9 mouse cellular contexts compared by ENCODE assay signal in the genomic region with DNA sequence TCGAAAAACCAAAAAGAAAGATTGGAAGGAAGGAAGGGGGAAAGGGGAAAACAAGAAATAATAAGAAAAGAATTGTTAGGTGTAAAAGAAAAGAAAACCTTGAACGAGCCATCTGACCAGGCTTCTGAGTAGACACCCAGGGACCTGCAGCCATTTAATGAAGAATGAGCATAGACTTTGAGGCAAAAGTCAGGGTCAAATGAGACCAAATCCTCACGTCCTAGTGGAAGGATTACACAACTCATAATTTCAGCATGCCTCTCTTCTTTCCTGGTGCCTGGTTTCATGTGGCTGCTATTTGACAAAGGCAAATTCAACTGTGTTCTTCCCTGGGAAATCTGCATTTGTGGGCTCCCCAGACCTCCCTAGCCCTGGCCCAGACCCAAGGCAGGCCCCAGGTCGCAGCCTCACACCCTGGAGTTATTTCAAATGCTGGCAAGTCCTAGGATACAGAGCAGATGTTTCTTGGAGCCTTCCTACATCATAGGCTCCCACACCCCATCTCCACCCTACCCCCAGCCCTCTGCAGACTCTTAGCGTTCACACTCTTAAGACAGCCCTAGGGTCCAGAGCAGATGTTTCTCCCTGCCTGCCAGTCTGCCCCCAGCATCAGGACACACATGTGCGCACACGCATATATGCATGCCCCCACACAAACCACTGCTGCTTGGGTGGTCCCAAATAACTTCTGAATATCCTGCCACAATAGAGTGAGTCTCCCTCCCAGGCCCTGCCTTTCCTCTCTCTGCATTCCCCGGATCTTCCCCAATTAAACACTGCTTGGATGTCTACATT. TPM values are rescaled to one million over a fixed set of nuclear protein-coding genes. Genes with fewer than 3 reads are reported as not detected.
DNase-seq lines count a peak whose midpoint lies in the region; ATAC-seq and TF ChIP-seq lines count a peak whose summit lies in the region.
"Had no signal": no experiment of that assay in that cellular context is flagged by ENCODE, and none has a peak within 500 bp of the region (broad histone marks: within the 10 kb centered on the region; RNA-seq: fewer than 3 reads in every experiment).

No protein-coding gene starts in this region.

- WGBS in limb, embryonic 14.5 days = 31% methylated on average over 8 of the region's 8 CpGs

- peaks cover 29% of the 10 kb centered on the region for H3K4me1 ChIP-seq in limb, embryonic 14.5 days (ENCODE audit: control insufficient read depth, insufficient read depth, low read length)

- H3K27me3 ChIP-seq in limb, embryonic 14.5 days (ENCODE audit: control insufficient read depth, insufficient read depth, low read length) = no peaks in the 10 kb centered on the region

- ATAC-seq in limb, embryonic 14.5 days (ENCODE audit: low FRiP score, low read depth) = peak; percentile 59

- peak overlapping the region; percentile 34; the same call in 1 of the 2 replicates for H3K9ac ChIP-seq in limb, embryonic 14.5 days (ENCODE audit: low read depth, low read length, severe bottlenecking)

- no peaks in the 10 kb centered on the region for H3K9me3 ChIP-seq in limb, embryonic 14.5 days (ENCODE audit: control insufficient read depth, low read length)

- DNase-seq in gastrocnemius, postnatal 25 days = peak; percentile 36
- DNase-seq in gastrocnemius, postnatal 10 days = no peak
- peak; percentile 52 for DNase-seq in testis, postnatal 10 days (ENCODE audit: low spot score)
- no peak for DNase-seq in testis, postnatal 14 days (ENCODE audit: low spot score)
- peak; percentile 47 for DNase-seq in limb, embryonic 14.5 days (ENCODE audit: low spot score)
- DNase-seq in thymus, postnatal 36 days = no peak
- no peak for DNase-seq in cerebellum, adult 18-20 months
- DNase-seq in right cerebral cortex, adult 18-20 months = no peak

- H3K4me2 ChIP-seq in limb, embryonic 14.5 days (replicated peaks; ENCODE audit: low read depth, low read length, severe bottlenecking) = peak overlapping the region; percentile 77

- H3K27ac ChIP-seq in limb, embryonic 14.5 days (replicated peaks; ENCODE audit: low read depth, low read length) = 0 out of 2 replicates have a peak overlapping the region, but pooled peaks have one; percentile 30

- H3K4me3 ChIP-seq in limb, embryonic 14.5 days (replicated peaks; ENCODE audit: low read length) = peak overlapping the region; percentile 66

- no peak for TF ChIP-seq POLR2A in limb, embryonic 14.5 days (IDR thresholded peaks at IDR 0.05; ENCODE audit: borderline replicate concordance, extremely low read depth, insufficient read depth, insufficient read length)

- H3K36me3 ChIP-seq in limb, embryonic 14.5 days (ENCODE audit: control insufficient read depth, insufficient read depth, low read length) = no peaks in the 10 kb centered on the region

RNA-seq across cellular contexts. Expression of a gene that starts 2.3 kb away (rescaled TPM):
- 1 to 10 TPM; 1.5 to 1.8 TPM for total RNA-seq in gastrocnemius, postnatal 25 days (2021)
- 1 to 10 TPM; 4.8 to 9.6 TPM for total RNA-seq in gastrocnemius, postnatal 10 days (2021)
- polyA plus RNA-seq in limb, embryonic 14.5 days (2012; rRNA removed) = 24.0 and 37.5 TPM in 2 replicates
- polyA plus RNA-seq in limb, embryonic 14.5 days (2014; fragmentation: Nextera tagmentation; extraction: Ambion mirVana) = 11.2 and 11.4 TPM in 2 replicates

RNA-seq across cellular contexts. Expression of a gene that starts 27.4 kb away (rescaled TPM):
- 1 to 10 TPM; 2.0 to 3.0 TPM for total RNA-seq in gastrocnemius, postnatal 25 days (2021)
- total RNA-seq in gastrocnemius, postnatal 10 days (2021) = 1 to 10 TPM; 4.7 to 6.8 TPM
- 16.0 and 23.0 TPM in 2 replicates for polyA plus RNA-seq in limb, embryonic 14.5 days (2012; rRNA removed)
- 5.0 and 6.2 TPM in 2 replicates for polyA plus RNA-seq in limb, embryonic 14.5 days (2014; fragmentation: Nextera tagmentation; extraction: Ambion mirVana)

RNA-seq across cellular contexts. Expression of a gene that starts 28.4 kb away (rescaled TPM):
- total RNA-seq in gastrocnemius, postnatal 25 days (2021) = not detected
- not detected for total RNA-seq in gastrocnemius, postnatal 10 days (2021)
- polyA plus RNA-seq in limb, embryonic 14.5 days (2012; rRNA removed) = 0.10 and 0.14 TPM in 2 replicates
- not detected in 2 replicates for polyA plus RNA-seq in limb, embryonic 14.5 days (2014; fragmentation: Nextera tagmentation; extraction: Ambion mirVana)
- total RNA-seq: left cerebral cortex, adult 8-10 months had no signal

RNA-seq across cellular contexts. Expression of a gene that starts 35.6 kb away (rescaled TPM):
- under 1 TPM; 0.51 to 0.62 TPM for total RNA-seq in gastrocnemius, postnatal 25 days (2021)
- total RNA-seq in gastrocnemius, postnatal 10 days (2021) = 1 to 10 TPM; 1.8 to 2.6 TPM
- polyA plus RNA-seq in limb, embryonic 14.5 days (2012; rRNA removed) = 7.3 and 8.9 TPM in 2 replicates
- polyA plus RNA-seq in limb, embryonic 14.5 days (2014; fragmentation: Nextera tagmentation; extraction: Ambion mirVana) = 4.7 and 5.8 TPM in 2 replicates

RNA-seq across cellular contexts. Expression of a gene that starts 57.9 kb away (rescaled TPM):
- total RNA-seq in gastrocnemius, postnatal 25 days (2021) = 100 to 1,000 TPM; 527 to 576 TPM
- total RNA-seq in gastrocnemius, postnatal 10 days (2021) = 1,000 to 10,000 TPM; 1,007 to 1,093 TPM
- polyA plus RNA-seq in limb, embryonic 14.5 days (2012; rRNA removed) = 1,144 and 1,706 TPM in 2 replicates
- 1,276 and 1,329 TPM in 2 replicates for polyA plus RNA-seq in limb, embryonic 14.5 days (2014; fragmentation: Nextera tagmentation; extraction: Ambion mirVana)

Comparison
In these comparisons a context has a peak if more than half of its experiments do, and no peak if none do; other contexts are left out.
1. DNase-seq: peak in gastrocnemius, postnatal 25 days (single experiment), testis, postnatal 10 days (single experiment) and limb, embryonic 14.5 days (single experiment); none in gastrocnemius, postnatal 10 days (single experiment), testis, postnatal 14 days (single experiment), thymus, postnatal 36 days (0 of 2), cerebellum, adult 18-20 months (0 of 2) and right cerebral cortex, adult 18-20 months (single experiment).